ENCODE assay signal across 15 mouse cellular contexts in genomic region chr17:50675231-50675630, GRCm38 (mm10).
DNase-seq lines count a peak whose midpoint lies in the region; ATAC-seq and TF ChIP-seq lines count a peak whose summit lies in the region.
"Had no signal": no experiment of that assay in that cellular context is flagged by ENCODE, and none has a peak within 500 bp of the region (broad histone marks: within the 10 kb centered on the region; RNA-seq: fewer than 3 reads in every experiment).

No protein-coding gene starts in this region.

- ATAC-seq in limb, embryonic 12.5 days (ENCODE audit: insufficient number of reproducible peaks, insufficient read depth, low FRiP score, low TSS enrichment, low read depth), result no peak
- peak; percentile 36; the same call in 1 of the 2 replicates for ATAC-seq in megakaryocyte, adult 5-6 weeks (ENCODE audit: poor library complexity, severe bottlenecking)
- ATAC-seq: liver, embryonic 12.5 days had no signal

- no peaks in the 10 kb centered on the region for H3K36me3 ChIP-seq in limb, embryonic 12.5 days
- H3K36me3 ChIP-seq: G1E; hindbrain, embryonic 15.5 days; liver, embryonic 12.5 days; neural tube, embryonic 15.5 days had no signal

- H3K27me3 ChIP-seq in limb, embryonic 12.5 days, result no peaks in the 10 kb centered on the region
- H3K27me3 ChIP-seq: hindbrain, embryonic 15.5 days; liver, embryonic 12.5 days; neural tube, embryonic 15.5 days had no signal

- H3K9me3 ChIP-seq in limb, embryonic 12.5 days, result no peaks in the 10 kb centered on the region
- H3K9me3 ChIP-seq: hindbrain, embryonic 15.5 days; liver, embryonic 12.5 days; neural tube, embryonic 15.5 days had no signal

- peak overlapping the region; percentile 0; the same call in 1 of the 2 replicates for H3K27ac ChIP-seq in left cerebral cortex, adult 2 months
- peak overlapping the region; percentile 62 for H3K27ac ChIP-seq in limb, embryonic 12.5 days
- H3K27ac ChIP-seq: hindbrain, embryonic 15.5 days; liver, embryonic 12.5 days; neural tube, embryonic 15.5 days had no signal

- TF ChIP-seq CTCF in left cerebral cortex, adult 2 months (IDR thresholded peaks at IDR 0.05), result no peak

- H3K4me3 ChIP-seq in left cerebral cortex, adult 2 months, result no peak overlapping the region
- H3K4me3 ChIP-seq in limb, embryonic 12.5 days (replicated peaks), result no peak overlapping the region
- H3K4me3 ChIP-seq: hindbrain, embryonic 15.5 days; liver, embryonic 12.5 days; neural tube, embryonic 15.5 days had no signal

- no peak overlapping the region for H3K4me2 ChIP-seq in limb, embryonic 12.5 days
- H3K4me2 ChIP-seq: hindbrain, embryonic 15.5 days; liver, embryonic 12.5 days; neural tube, embryonic 15.5 days had no signal

- 84% methylated on average over 11 of the region's 11 CpGs for WGBS in limb, embryonic 12.5 days

- H3K4me1 ChIP-seq in limb, embryonic 12.5 days (replicated peaks), result peaks cover 43% of the 10 kb centered on the region

- no peak overlapping the region for H3K9ac ChIP-seq in limb, embryonic 12.5 days (replicated peaks)
- H3K9ac ChIP-seq: hindbrain, embryonic 15.5 days; liver, embryonic 12.5 days; neural tube, embryonic 15.5 days had no signal

- intact Hi-C loops in heart, postnatal 36 days (cut with DNase I), result no loop called here
- intact Hi-C loops in left cerebral cortex, adult 2 months (cut with DNase I), result no loop called here

- DNase-seq in heart, adult 11 months, result peak; percentile 86
- DNase-seq in heart, postnatal 36 days, result no peak
- DNase-seq in left cerebral cortex, adult 2 months (ENCODE audit: extremely low spot score in 1 of 2, low spot score in 2 of 2), result no peak
- DNase-seq in left cerebral cortex, adult 11 months (ENCODE audit: low spot score), result no peak
- no peak for DNase-seq in right cerebral cortex, postnatal 36 days (ENCODE audit: low spot score in 2 of 2)
- DNase-seq: cerebellum, adult 18-20 months; heart, adult 18-20 months; kidney, adult 18-20 months; retina, postnatal 1 day had no signal
